Mouse (Mus musculus) CH12.LX (cell line): Measurements from ENCODE around the gene Cfap161. TPM values are rescaled to one million over a fixed set of nuclear protein-coding genes. Genes with fewer than 3 reads are reported as not detected.

Source experiments
- DNase-seq: peaks from one replicate; pipeline ENCODE4 v3.0.0-alpha.2; 2013; ENCODE audit errors: extremely low read depth
- H3K27ac ChIP-seq: 2 replicates; pipeline ENCODE4 v1.5.1; 2012; ENCODE audit warnings: low read depth, mild to moderate bottlenecking, control low read depth, moderate library complexity; ENCODE audit not compliant: insufficient read depth
- H3K27me3 ChIP-seq: replicated peaks from 2 replicates; pipeline ENCODE3; 2012; ENCODE audit warnings: inconsistent platforms
- H3K36me3 ChIP-seq, 2 experiments: replicated peaks in 1 of 2; 2 replicates each; pipeline versions ENCODE3 to v1.6.1; 2012; ENCODE audit warnings: inconsistent platforms in 1 of 2, low read length in 1 of 2, mild to moderate bottlenecking in 1 of 2, mixed read lengths in 1 of 2, moderate library complexity in 1 of 2; ENCODE audit not compliant: control insufficient read depth in 1 of 2, insufficient read depth in 1 of 2
- H3K4me1 ChIP-seq, 2 experiments: 2 replicates each; pipeline ENCODE4 v1.6.1; 2012; ENCODE audit warnings: inconsistent platforms in 1 of 2, moderate library complexity in 1 of 2; ENCODE audit not compliant: insufficient read depth in 2 of 2, control insufficient read depth in 1 of 2
- H3K4me2 ChIP-seq: 2 replicates; pipeline ENCODE4 v1.6.1; 2012; ENCODE audit warnings: low read depth, mild to moderate bottlenecking, control low read depth; ENCODE audit not compliant: poor library complexity, insufficient read depth, severe bottlenecking
- H3K4me3 ChIP-seq, 3 experiments: fragments of 150-350 bp in 1 of 3; sonication (generic) in 1 of 3; replicated peaks in 1 of 3; 2 replicates each; pipeline versions ENCODE3 to v1.5.1; 2011 to 2012; ENCODE audit warnings: low read depth in 2 of 3, low read length in 2 of 3, mild to moderate bottlenecking in 2 of 3, moderate library complexity in 2 of 3, control low read depth in 1 of 3, improper control_type of control experiment in 1 of 3, inconsistent platforms in 1 of 3, mixed read lengths in 1 of 3; ENCODE audit not compliant: poor library complexity in 1 of 3
- H3K79me2 ChIP-seq: replicated peaks from 2 replicates; pipeline ENCODE4 v1.6.1; 2012; ENCODE audit warnings: mild to moderate bottlenecking, moderate library complexity; ENCODE audit not compliant: control insufficient read depth, poor library complexity, insufficient read depth, severe bottlenecking; ENCODE audit errors: extremely low read depth
- H3K9ac ChIP-seq: 2 replicates; pipeline ENCODE4 v1.6.1; 2012; ENCODE audit warnings: low read depth, mild to moderate bottlenecking, control low read depth, moderate library complexity; ENCODE audit not compliant: insufficient read depth
- H3K9me3 ChIP-seq: replicated peaks from 2 replicates; pipeline ENCODE3; 2012; ENCODE audit warnings: low read length, inconsistent platforms, mixed read lengths
- CHD1 ChIP-seq: IDR thresholded peaks from 2 replicates; pipeline ENCODE4 v1.6.1; 2012; ENCODE audit warnings: low read depth, low read length, improper control_type of control experiment, inconsistent platforms
- CTCF ChIP-seq, 2 experiments: IDR thresholded peaks in 1 of 2; conservative IDR thresholded peaks in 1 of 2; 2 replicates each; pipeline ENCODE4 v1.5.1; 2011 to 2012; ENCODE audit warnings: low read depth in 2 of 2, low read length in 2 of 2, improper control_type of control experiment in 1 of 2, inconsistent platforms in 1 of 2, mild to moderate bottlenecking in 1 of 2, moderate library complexity in 1 of 2
- E2F4 ChIP-seq: IDR thresholded peaks from 2 replicates; pipeline ENCODE4 v1.6.1; 2011; ENCODE audit warnings: low read depth, low read length, improper control_type of control experiment; ENCODE audit not compliant: insufficient replicate concordance
- EP300 ChIP-seq: IDR thresholded peaks from 2 replicates; pipeline ENCODE4 v1.6.1; 2011; ENCODE audit warnings: low read length, improper control_type of control experiment
- HCFC1 ChIP-seq: IDR thresholded peaks from 2 replicates; pipeline ENCODE4 v1.6.1; 2012; ENCODE audit warnings: low read depth, mild to moderate bottlenecking, inconsistent platforms, low read length, improper control_type of control experiment
- JUN ChIP-seq: IDR thresholded peaks from 2 replicates; pipeline ENCODE4 v1.6.1; 2011; ENCODE audit warnings: low read depth, mild to moderate bottlenecking, low read length, improper control_type of control experiment, moderate library complexity; ENCODE audit not compliant: insufficient read depth
- JUND ChIP-seq: conservative IDR thresholded peaks from 2 replicates; pipeline ENCODE4 v1.6.1; 2011; ENCODE audit warnings: low read depth, low read length, improper control_type of control experiment
- KAT2A ChIP-seq: IDR thresholded peaks from 2 replicates; pipeline ENCODE4 v1.6.1; 2012; ENCODE audit warnings: low read length, improper control_type of control experiment, inconsistent platforms; ENCODE audit not compliant: insufficient replicate concordance
- MAX ChIP-seq: IDR thresholded peaks from 2 replicates; pipeline ENCODE4 v1.6.1; 2011; ENCODE audit warnings: low read length, improper control_type of control experiment
- MAZ ChIP-seq: IDR thresholded peaks from 2 replicates; pipeline ENCODE4 v1.6.1; 2012; ENCODE audit warnings: low read depth, mild to moderate bottlenecking, inconsistent platforms, low read length, improper control_type of control experiment, moderate library complexity
- MYC ChIP-seq: IDR thresholded peaks from 2 replicates; pipeline ENCODE4 v1.6.1; 2011; ENCODE audit warnings: low read depth, mild to moderate bottlenecking, improper control_type of control experiment, low read length
- NELFE ChIP-seq: IDR thresholded peaks from 2 replicates; pipeline ENCODE4 v1.6.1; 2011; ENCODE audit warnings: low read depth, low read length, improper control_type of control experiment
- POLR2AphosphoS2 ChIP-seq: IDR thresholded peaks from 2 replicates; pipeline ENCODE4 v1.6.1; 2011; ENCODE audit warnings: low read depth, low read length, improper control_type of control experiment
- RCOR1 ChIP-seq: conservative IDR thresholded peaks from 2 replicates; pipeline ENCODE4 v1.6.1; 2012; ENCODE audit warnings: low read depth, mild to moderate bottlenecking, inconsistent platforms, low read length, improper control_type of control experiment
- SIN3A ChIP-seq: IDR thresholded peaks from 2 replicates; pipeline ENCODE4 v1.6.1; 2012; ENCODE audit warnings: low read length, improper control_type of control experiment, inconsistent platforms
- SMC3 ChIP-seq: IDR thresholded peaks from 2 replicates; pipeline ENCODE4 v1.6.1; 2011; ENCODE audit warnings: low read depth, low read length, improper control_type of control experiment
- TBP ChIP-seq: conservative IDR thresholded peaks from 2 replicates; pipeline ENCODE4 v1.6.1; 2011; ENCODE audit warnings: low read depth, low read length, improper control_type of control experiment
- TCF12 ChIP-seq: IDR thresholded peaks from 2 replicates; pipeline ENCODE4 v1.6.1; 2014; ENCODE audit warnings: low read depth, mild to moderate bottlenecking, inconsistent platforms, low read length, improper control_type of control experiment
- UBTF ChIP-seq: IDR thresholded peaks from 2 replicates; pipeline ENCODE4 v1.6.1; 2012; ENCODE audit warnings: low read depth, mild to moderate bottlenecking, inconsistent platforms, low read length, improper control_type of control experiment, moderate library complexity
- USF1 ChIP-seq: IDR thresholded peaks from 2 replicates; pipeline ENCODE4 v1.6.1; 2014; ENCODE audit warnings: low read depth, mild to moderate bottlenecking, inconsistent platforms, low read length, improper control_type of control experiment
- USF2 ChIP-seq: conservative IDR thresholded peaks from 2 replicates; pipeline ENCODE4 v1.6.1; 2011; ENCODE audit warnings: low read depth, low read length, improper control_type of control experiment
- ZKSCAN1 ChIP-seq: IDR thresholded peaks from 2 replicates; pipeline ENCODE4 v1.6.1; 2012; ENCODE audit warnings: low read depth, inconsistent platforms, low read length, improper control_type of control experiment, borderline replicate concordance
- ZNF384 ChIP-seq: IDR thresholded peaks from 2 replicates; pipeline ENCODE4 v1.6.1; 2012; ENCODE audit warnings: low read depth, low read length, improper control_type of control experiment, inconsistent platforms
- dilution Hi-C: fragments of 300-500 bp; cut with MboI; formaldehyde crosslinking; loops from 2 replicates; pipeline ENCODE4 v1.14.3; 2020; ENCODE audit warnings: low sequenced_read_pairs; ENCODE audit not compliant: extremely low pct_unique_long_range_greater_than_20kb, extremely low pct_ligation_motif_present
- in situ Hi-C: fragments of 300-500 bp; cut with MboI; formaldehyde crosslinking; loops from 3 replicates; pipeline ENCODE4 v1.14.3; 2019; ENCODE audit warnings: low sequenced_read_pairs, low pct_ligation_motif_present, low pct_unique_long_range_greater_than_20kb, mixed read lengths
- polyA plus RNA-seq: library from polyadenylated mRNA; unstranded; fragments of >175 nt; gene quantifications from 2 replicates; pipeline ENCODE4 v1.2.1, GENCODE M21; 2012; ENCODE audit warnings: low read depth; ENCODE audit not compliant: insufficient read length
- total RNA-seq, 2 experiments: library from RNA; depleted of rRNA; stranded (reverse); fragments of 300-350 nt in 1 of 2; fragments of >200 nt in 1 of 2; gene quantifications; 2 replicates each; pipeline ENCODE4 v1.2.3; 2012 to 2014

Cfap161 gene
- total and polyA plus RNA-seq, 3 experiments = 0.08 to 0.42 (median 0.17) TPM

- H3K27ac ChIP-seq = no peak overlapping the region
- no peaks in the 10 kb centered on the region for H3K79me2 ChIP-seq
- H3K9me3 ChIP-seq = no peaks in the 10 kb centered on the region
- no peaks in the 10 kb centered on the region for H3K36me3 ChIP-seq
- no peak for TF ChIP-seq RCOR1
- TF ChIP-seq MAX = no peak
- no peak for TF ChIP-seq JUND
- TF ChIP-seq USF2 = no peak
- no peak for TF ChIP-seq E2F4
- TF ChIP-seq KAT2A = no peak
- no peak for TF ChIP-seq TCF12
- no peak for TF ChIP-seq JUN
- TF ChIP-seq CTCF (conservative IDR thresholded peaks at IDR 0.05 in 1 of 2, IDR thresholded peaks at IDR 0.05 in 1 of 2; ENCODE audit: low read depth in 2 of 2, low read length in 2 of 2) = no peak
- no peak for TF ChIP-seq SMC3
- TF ChIP-seq CHD1 = no peak
- no peak for TF ChIP-seq EP300
- no peak for TF ChIP-seq MYC
- no peak for TF ChIP-seq UBTF
- TF ChIP-seq SIN3A = no peak
- TF ChIP-seq MAZ = no peak
- no peak for TF ChIP-seq USF1
- no peak for TF ChIP-seq NELFE
- no peak for TF ChIP-seq ZNF384
- TF ChIP-seq ZKSCAN1 = no peak
- no peak for DNase-seq
- no peak overlapping the region for H3K4me2 ChIP-seq
- peaks cover 11 to 49% of the 10 kb centered on the region in 2 experiments for H3K4me1 ChIP-seq
- H3K4me3 ChIP-seq = no peak overlapping the region
- in situ Hi-C loops (no loop called here), dilution Hi-C loops (no loop called here)
- no peak overlapping the region for H3K9ac ChIP-seq
- no peaks in the 10 kb centered on the region for H3K27me3 ChIP-seq
Measured at GRCm38 (mm10) chr7:83812581-83812980, 17.9 kb upstream of the Cfap161 start.

DNA sequence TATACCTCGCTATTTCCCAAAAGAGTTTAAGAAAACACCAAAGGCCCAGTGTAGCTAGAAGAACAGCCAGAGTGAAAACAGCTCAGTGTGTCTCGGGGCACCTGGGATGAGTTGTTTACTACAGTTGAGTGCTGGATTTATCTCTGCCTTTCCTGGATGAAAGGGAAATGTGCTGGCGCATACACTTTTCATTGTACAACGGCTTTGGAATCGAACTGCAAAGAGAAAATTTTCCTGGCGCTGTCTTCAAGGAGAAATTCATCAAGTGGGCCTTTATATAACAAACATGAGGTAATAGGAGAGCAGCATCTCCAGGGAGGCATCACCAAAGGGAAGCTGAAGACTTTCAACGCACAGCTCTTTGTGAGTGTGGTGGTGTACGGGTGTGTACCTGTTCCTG lies 17.2 kb upstream of the Cfap161 start:
- dilution Hi-C loops = no loop called here
- TF ChIP-seq CTCF (conservative IDR thresholded peaks at IDR 0.05 in 1 of 2, IDR thresholded peaks at IDR 0.05 in 1 of 2; ENCODE audit: low read depth in 2 of 2, low read length in 2 of 2) (no peak), TBP (no peak), HCFC1 (no peak), POLR2AphosphoS2 (no peak), SIN3A (no peak)
- TF ChIP-seq, all 38 proteins: peak for 0
- DNase-seq = no peak
- H3K9me3 ChIP-seq = no peaks in the 10 kb centered on the region
- H3K36me3 ChIP-seq = no peaks in the 10 kb centered on the region
- no peaks in the 10 kb centered on the region for H3K27me3 ChIP-seq
- H3K4me3 ChIP-seq = no peak overlapping the region
- H3K4me1 ChIP-seq = peaks cover 12 to 54% of the 10 kb centered on the region in 2 experiments; a peak in 3 of 4 replicates
- H3K79me2 ChIP-seq = no peaks in the 10 kb centered on the region
- no peak overlapping the region for H3K27ac ChIP-seq
- in situ Hi-C loops = no loop called here
- H3K4me2 ChIP-seq = no peak overlapping the region
- H3K9ac ChIP-seq = no peak overlapping the region
